Mouse (Mus musculus) lung, postnatal 0 days (tissue): ENCODE results near the gene Rassf6.

ENCODE experiments used
- CTCF ChIP-seq: IDR thresholded peaks from 2 replicates; pipeline ENCODE4 v1.5.1; 2016; ENCODE audit warnings: antibody characterized with exemption, mild to moderate bottlenecking
- EP300 ChIP-seq: IDR thresholded peaks from 2 replicates; pipeline ENCODE4 v1.6.1; 2016; ENCODE audit warnings: antibody characterized with exemption, mild to moderate bottlenecking, control low read depth

GRCm38 (mm10) chr5:90582179-90582578 lies 58.3 kb downstream of the Rassf6 start:
- no peak for TF ChIP-seq CTCF
- no peak for TF ChIP-seq EP300
